Mouse (Mus musculus): ENCODE measurements around the gene Fbxl18.

GRCm38 (mm10) chr5:142820276-142821265, 74.7 kb downstream of the Fbxl18 start:
- TF ChIP-seq POLR2A (IDR thresholded peaks at IDR 0.05; ENCODE audit: insufficient read depth, low read depth, low read length) (peak; percentile 47; the same call in 1 of the 2 replicates), EP300 (IDR thresholded peaks at IDR 0.05; ENCODE audit: insufficient read depth, low read depth, low read length) (0 out of 2 replicates have a peak, but pooled peaks have one; percentile 10), CTCF (IDR thresholded peaks at IDR 0.05) (no peak)
